Mouse (Mus musculus) kidney, adult 2 months (tissue): ENCODE results near the gene Nrxn3. TPM values are rescaled to one million over a fixed set of nuclear protein-coding genes. Genes with fewer than 3 reads are reported as not detected.

Experiments used
- DNase-seq: peaks from one replicate; pipeline ENCODE4 v3.0.0; 2021
- H3K27ac ChIP-seq: fragments of 200-500 bp; 2 replicates; pipeline ENCODE4 v1.5.1; 2012; ENCODE audit warnings: low read depth, low read length, control low read depth, inconsistent platforms; ENCODE audit not compliant: insufficient read depth
- H3K27me3 ChIP-seq: fragments of 200-500 bp; replicated peaks from 2 replicates; pipeline ENCODE4 v1.6.1; 2012; ENCODE audit warnings: mild to moderate bottlenecking, moderate library complexity, low read length, inconsistent platforms; ENCODE audit not compliant: control insufficient read depth, insufficient read depth
- H3K36me3 ChIP-seq: fragments of 200-500 bp; 2 replicates; pipeline ENCODE4 v1.6.1; 2012; ENCODE audit warnings: mild to moderate bottlenecking, moderate library complexity, low read length, inconsistent platforms; ENCODE audit not compliant: control insufficient read depth, insufficient read depth
- H3K4me1 ChIP-seq: fragments of 200-500 bp; 2 replicates; pipeline ENCODE4 v1.6.1; 2011; ENCODE audit warnings: low read length; ENCODE audit not compliant: control insufficient read depth, insufficient read depth
- H3K4me3 ChIP-seq: fragments of 200-500 bp; 2 replicates; pipeline ENCODE4 v1.5.1; 2011; ENCODE audit warnings: mild to moderate bottlenecking, low read depth, low read length, control low read depth; ENCODE audit not compliant: insufficient read depth
- CTCF ChIP-seq: fragments of 200-500 bp; conservative IDR thresholded peaks from 2 replicates; pipeline ENCODE4 v1.5.1; 2011; ENCODE audit warnings: low read depth, mild to moderate bottlenecking, control low read depth, low read length, moderate library complexity, mixed read lengths; ENCODE audit not compliant: insufficient read depth, insufficient read length
- POLR2A ChIP-seq: fragments of 200-500 bp; IDR thresholded peaks from one replicate; pipeline ENCODE4 v1.6.1; 2011; ENCODE audit warnings: low read depth, low read length, control low read depth
- WGBS: fragments of 180-500 bp; shearing (Covaris S2); methylation state at CpG from one replicate; pipeline ENCODE4 v1.1.7; 2018; 5-methylcytosine and 5-hydroxymethylcytosine counted together
- polyA plus RNA-seq: library from polyadenylated mRNA; depleted of rRNA; stranded (reverse); fragments of >200 nt; gene quantifications from 2 replicates; pipeline ENCODE4 v1.2.3, GENCODE M21; 2012

Nrxn3 gene
- polyA plus RNA-seq, 1 experiment, result 0.39 TPM

DNA sequence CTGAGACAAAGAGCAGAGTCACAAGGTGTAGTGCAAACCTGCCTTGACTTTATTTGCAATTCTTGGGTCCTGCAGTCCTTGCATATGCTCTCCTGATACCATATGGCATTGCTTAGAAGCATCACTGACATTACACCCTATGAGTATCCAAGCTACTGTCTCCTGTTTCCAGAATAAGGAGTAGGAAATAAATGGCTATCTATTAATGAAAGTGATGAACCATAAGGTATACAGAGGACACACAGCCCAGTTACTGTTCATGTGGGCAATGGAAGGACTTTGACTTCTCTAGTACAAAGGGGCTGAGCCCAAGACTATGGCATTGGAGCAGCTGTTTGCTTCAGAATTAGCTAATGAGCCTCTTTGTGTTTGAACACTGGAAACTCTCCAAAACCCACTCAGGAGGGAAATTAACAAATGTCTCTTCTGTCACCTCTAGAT is 1390.7 kb downstream of the Nrxn3 start:
- DNase-seq, result no peak
- no peak for TF ChIP-seq CTCF
- Histone ChIP-seq H3K36me3 (no peaks in the 10 kb centered on the region), H3K27ac (no peak overlapping the region), H3K27me3 (no peaks in the 10 kb centered on the region), H3K4me1 (no peaks in the 10 kb centered on the region), H3K4me3 (no peak overlapping the region)

DNA sequence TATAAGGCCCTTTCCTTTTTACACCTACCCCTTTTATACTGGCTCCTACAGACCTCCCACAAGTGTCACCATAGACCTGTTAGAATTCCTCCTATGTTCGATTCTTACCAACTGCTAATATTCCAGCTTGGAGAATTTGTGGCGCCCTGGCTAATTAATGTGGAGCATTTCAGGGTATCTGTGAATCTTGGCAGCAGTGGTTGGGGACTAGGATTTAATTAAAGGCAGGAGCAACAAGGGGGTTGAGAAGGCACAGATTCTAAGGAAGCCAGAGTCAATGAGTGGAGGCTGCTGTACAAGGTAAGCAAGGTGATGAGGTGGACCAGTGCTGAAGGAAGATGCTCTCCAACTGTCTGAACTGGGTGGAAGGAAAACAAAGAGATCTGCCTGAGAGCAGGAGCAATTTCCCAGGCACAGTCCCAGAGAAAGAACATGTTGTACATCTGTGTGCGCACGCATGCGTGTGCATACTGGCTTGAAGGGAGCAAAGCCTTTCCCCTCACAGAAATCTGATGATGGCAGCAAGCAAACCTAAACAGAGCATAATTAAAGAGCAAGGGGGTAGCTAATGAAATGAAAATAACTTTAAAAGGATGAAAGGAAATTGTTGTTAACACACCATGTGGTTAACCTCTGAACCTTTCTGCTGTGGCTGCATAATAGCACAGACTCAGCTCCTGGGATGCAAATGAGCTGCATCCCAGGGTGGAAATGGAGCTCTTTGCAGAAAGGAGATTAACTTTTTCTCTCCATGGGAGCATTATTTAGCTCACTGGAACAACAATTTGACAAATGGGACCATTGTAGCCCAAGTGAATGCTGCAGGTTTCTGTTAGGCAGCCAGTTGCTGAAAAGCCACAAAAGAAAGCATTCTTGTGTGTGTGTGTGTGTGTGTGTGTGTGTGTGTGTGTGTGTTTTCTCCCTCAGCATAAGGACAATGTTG is 1409.5 kb downstream of the Nrxn3 start:
- no peaks in the 10 kb centered on the region for H3K27me3 ChIP-seq
- H3K27ac ChIP-seq, result no peak overlapping the region
- no peaks in the 10 kb centered on the region for H3K36me3 ChIP-seq
- H3K4me1 ChIP-seq, result no peaks in the 10 kb centered on the region
- TF ChIP-seq CTCF (no peak), POLR2A (no peak)
- WGBS, result 69% methylated on average over 5 of the region's 5 CpGs
- H3K4me3 ChIP-seq, result no peak overlapping the region
- no peak for DNase-seq

DNA sequence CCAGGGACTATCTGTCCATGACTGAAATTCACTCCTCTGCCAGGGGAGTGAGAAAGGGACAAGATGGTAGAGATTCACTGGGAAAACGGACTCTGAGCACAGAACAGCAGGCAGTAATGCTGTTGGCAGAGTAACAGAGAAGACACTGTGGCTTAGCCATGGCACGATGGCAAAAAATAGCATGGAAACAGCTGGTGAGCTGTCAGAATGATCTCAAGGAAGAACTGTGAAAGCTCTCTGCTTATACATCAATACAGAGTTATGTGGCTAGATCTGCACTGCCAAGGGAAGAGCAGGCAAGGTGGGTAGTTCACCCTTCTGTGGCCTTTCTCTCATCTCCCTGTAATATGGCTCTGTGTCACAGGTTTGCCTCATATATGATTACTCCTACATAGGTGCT is 1419.3 kb downstream of the Nrxn3 start:
- H3K4me3 ChIP-seq, result no peak overlapping the region
- no peak overlapping the region for H3K27ac ChIP-seq
- no peaks in the 10 kb centered on the region; the same call in 1 of the 2 replicates for H3K27me3 ChIP-seq
- WGBS, result 85% methylated on average over 2 of the region's 2 CpGs
- TF ChIP-seq CTCF (no peak), POLR2A (no peak)
- no peaks in the 10 kb centered on the region for H3K36me3 ChIP-seq
- H3K4me1 ChIP-seq, result no peaks in the 10 kb centered on the region
- DNase-seq, result no peak

DNA sequence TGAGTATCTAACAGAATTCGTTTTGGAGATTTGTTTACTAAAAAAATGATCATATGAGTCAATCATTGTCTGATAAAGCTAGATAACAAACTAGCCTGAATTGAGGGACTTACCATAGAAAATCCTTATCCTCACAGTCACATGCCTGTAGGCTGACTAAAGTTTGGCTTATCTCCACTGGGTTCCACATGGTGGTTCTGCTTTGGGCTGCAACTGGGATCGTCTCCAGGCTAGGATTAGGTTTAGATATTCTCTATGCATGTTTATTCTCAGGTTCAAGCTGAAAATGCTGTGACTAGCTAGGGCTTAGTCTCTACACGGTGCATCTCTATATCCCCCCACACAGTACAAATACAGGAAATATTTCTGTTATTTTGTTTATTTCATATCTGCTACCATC is 1421.6 kb downstream of the Nrxn3 start:
- no peak overlapping the region for H3K4me3 ChIP-seq
- TF ChIP-seq CTCF (no peak), POLR2A (no peak)
- H3K27ac ChIP-seq, result no peak overlapping the region
- no peaks in the 10 kb centered on the region for H3K4me1 ChIP-seq
- no peak for DNase-seq
- 73% methylated on average over 3 of the region's 3 CpGs for WGBS
- H3K36me3 ChIP-seq, result no peaks in the 10 kb centered on the region
- H3K27me3 ChIP-seq, result no peaks in the 10 kb centered on the region; the same call in 1 of the 2 replicates

DNA sequence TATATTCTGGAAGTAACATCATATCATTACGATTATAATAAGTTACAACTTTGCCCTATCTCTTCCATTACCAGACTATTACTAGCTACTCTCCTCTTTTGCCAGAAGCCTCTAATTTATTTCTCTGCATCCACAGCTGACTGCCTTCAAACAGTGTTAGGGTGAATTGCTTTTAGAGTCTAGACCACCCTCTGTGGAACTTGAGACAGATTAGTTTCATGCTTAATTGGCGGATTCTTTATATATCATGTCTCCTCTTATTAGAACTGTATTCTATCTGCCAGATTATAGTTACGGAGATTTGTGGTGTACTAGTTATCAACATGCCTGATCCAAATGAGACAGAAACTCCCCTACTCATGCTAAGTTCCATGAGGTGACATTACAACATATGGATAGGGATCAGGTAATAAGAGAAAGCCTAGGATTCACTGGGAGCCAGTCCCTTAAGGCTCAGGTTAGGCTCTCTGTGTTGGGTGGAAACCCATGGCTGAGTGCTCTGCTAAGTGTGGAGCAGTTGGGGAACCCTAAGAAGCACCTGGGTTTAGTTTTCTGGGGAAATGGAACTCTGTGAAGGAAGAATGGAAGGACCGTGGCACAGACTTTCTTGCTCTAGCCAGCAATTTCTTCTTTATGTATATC is 1435.6 kb downstream of the Nrxn3 start:
- no peaks in the 10 kb centered on the region for H3K27me3 ChIP-seq
- WGBS, result 58% methylated on average over 4 of the region's 4 CpGs
- TF ChIP-seq POLR2A (no peak), CTCF (no peak)
- no peak for DNase-seq
- H3K27ac ChIP-seq, result no peak overlapping the region
- no peak overlapping the region for H3K4me3 ChIP-seq
- no peaks in the 10 kb centered on the region for H3K4me1 ChIP-seq
- no peaks in the 10 kb centered on the region for H3K36me3 ChIP-seq

DNA sequence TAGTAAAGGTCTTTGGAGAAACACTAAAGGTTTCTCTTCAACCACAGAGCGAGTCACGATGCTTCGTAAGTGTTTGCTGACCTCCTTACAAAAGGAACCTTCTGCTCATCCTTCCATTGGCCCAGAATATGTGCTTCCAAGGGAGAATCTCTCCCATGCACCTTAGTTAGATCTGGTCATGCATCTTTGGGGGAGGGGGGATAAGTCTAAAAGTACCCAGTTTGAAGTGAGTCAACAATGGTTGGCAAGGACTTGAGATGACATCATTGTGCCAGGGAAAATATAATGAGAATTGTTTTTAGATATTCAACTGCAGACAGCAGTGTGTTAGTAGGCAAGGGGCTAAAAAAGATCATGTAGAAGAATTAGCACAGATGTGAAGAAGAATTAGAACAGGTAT is 1437.2 kb downstream of the Nrxn3 start:
- no peak overlapping the region for H3K27ac ChIP-seq
- no peaks in the 10 kb centered on the region for H3K27me3 ChIP-seq
- TF ChIP-seq POLR2A (no peak), CTCF (no peak)
- no peaks in the 10 kb centered on the region for H3K4me1 ChIP-seq
- DNase-seq, result no peak
- WGBS, result 98% methylated on average over 3 of the region's 3 CpGs
- no peaks in the 10 kb centered on the region for H3K36me3 ChIP-seq
- H3K4me3 ChIP-seq, result no peak overlapping the region

DNA sequence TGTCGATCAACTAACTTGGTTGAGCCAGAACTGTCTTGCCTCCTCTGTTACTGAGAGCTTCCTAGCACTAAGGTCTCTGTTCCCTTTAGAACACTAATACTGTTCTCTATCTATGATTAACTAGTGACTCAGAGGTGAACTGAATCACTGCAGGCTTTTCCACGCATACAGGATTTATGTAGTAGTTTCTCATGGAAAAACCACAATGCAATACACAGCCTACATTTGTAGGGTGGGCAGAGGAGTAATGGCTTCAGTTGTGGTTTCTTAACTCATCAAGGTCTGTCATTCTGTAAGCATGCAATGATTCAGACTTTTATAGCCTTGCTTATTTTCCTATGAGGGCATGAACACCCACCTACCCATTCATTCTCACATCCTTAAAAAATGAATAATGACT is 1443.4 kb downstream of the Nrxn3 start:
- no peak overlapping the region for H3K4me3 ChIP-seq
- no peak for TF ChIP-seq POLR2A
- 65% methylated on average over 2 of the region's 2 CpGs for WGBS
- H3K27me3 ChIP-seq, result no peaks in the 10 kb centered on the region
- DNase-seq, result no peak
- no peak overlapping the region for H3K27ac ChIP-seq
- H3K4me1 ChIP-seq, result no peaks in the 10 kb centered on the region
- no peaks in the 10 kb centered on the region for H3K36me3 ChIP-seq
